Mouse (Mus musculus): ENCODE measurements around the gene Arntl. TPM values are rescaled to one million over a fixed set of nuclear protein-coding genes. Genes with fewer than 3 reads are reported as not detected.

Arntl gene
- polyA plus RNA-seq, 1 experiment, result 15.1 TPM

DNA sequence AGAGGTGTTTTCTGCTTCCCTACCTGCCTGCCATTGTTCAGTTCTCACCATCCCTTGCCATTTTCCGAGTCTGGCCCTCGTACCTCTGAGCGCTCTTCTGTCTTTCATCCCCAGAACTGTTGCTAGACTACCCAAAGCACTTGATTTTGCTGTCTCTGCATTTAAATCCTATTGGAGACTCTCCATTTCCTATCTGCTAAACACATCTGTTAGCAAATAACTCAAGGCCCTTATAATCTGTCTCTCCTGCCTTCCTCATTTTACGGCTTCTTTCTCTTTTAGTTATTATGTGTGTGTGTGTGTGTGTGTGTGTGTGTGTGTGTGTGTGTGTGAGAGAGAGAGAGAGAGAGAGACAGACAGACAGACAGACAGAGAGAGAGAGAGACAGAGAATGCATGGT lies 90.5 kb downstream of the Arntl start:
- TF ChIP-seq CTCF (IDR thresholded peaks at IDR 0.05; ENCODE audit: borderline replicate concordance, extremely low read depth, insufficient read depth, insufficient read length) (no peak), POLR2A (IDR thresholded peaks at IDR 0.05; ENCODE audit: borderline replicate concordance, extremely low read depth, insufficient read depth, insufficient read length, poor library complexity, severe bottlenecking) (no peak)

GRCm38 (mm10) chr7:113310136-113310535 lies 102.9 kb downstream of the Arntl start:
- no peak for TF ChIP-seq POLR2A (IDR thresholded peaks at IDR 0.05; ENCODE audit: borderline replicate concordance, extremely low read depth, insufficient read depth, insufficient read length, poor library complexity, severe bottlenecking)
- no peak for DNase-seq (ENCODE audit: low read depth)

More for the DNA sequence above, 90.5 kb downstream of the Arntl start:
- no peak for DNase-seq (ENCODE audit: low read depth)

DNA sequence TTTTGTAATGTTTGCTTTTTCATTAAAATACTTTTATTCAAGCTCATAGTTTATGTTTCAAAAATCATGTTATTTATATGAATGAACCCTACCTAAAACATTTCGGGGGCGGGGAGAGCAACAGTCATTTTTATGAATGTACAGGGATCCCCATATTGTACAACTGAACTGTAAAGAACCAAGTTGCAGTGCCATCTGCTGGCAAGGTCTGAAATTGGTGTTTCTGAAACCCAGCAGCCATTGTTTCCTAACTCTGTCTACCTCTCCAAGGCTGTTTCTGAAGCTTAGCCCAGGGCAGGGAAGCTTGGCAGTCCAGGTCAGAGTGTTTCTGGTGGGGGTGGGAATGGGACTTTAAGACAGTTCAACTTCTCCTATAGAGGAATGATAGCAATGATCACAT lies 104.5 kb downstream of the Arntl start:
- peak; percentile 68; the same call in 1 of the 2 replicates for TF ChIP-seq CTCF (IDR thresholded peaks at IDR 0.05; ENCODE audit: borderline replicate concordance, extremely low read depth, insufficient read depth, insufficient read length)
- TF ChIP-seq POLR2A (IDR thresholded peaks at IDR 0.05; ENCODE audit: borderline replicate concordance, extremely low read depth, insufficient read depth, insufficient read length, poor library complexity, severe bottlenecking), result no peak

GRCm38 (mm10) chr7:113320128-113320527 lies 112.9 kb downstream of the Arntl start:
- TF ChIP-seq CTCF (IDR thresholded peaks at IDR 0.05; ENCODE audit: borderline replicate concordance, extremely low read depth, insufficient read depth, insufficient read length) (no peak), POLR2A (IDR thresholded peaks at IDR 0.05; ENCODE audit: borderline replicate concordance, extremely low read depth, insufficient read depth, insufficient read length, poor library complexity, severe bottlenecking) (no peak)
- no peak for DNase-seq (ENCODE audit: low read depth)

More for the DNA sequence above, 104.5 kb downstream of the Arntl start:
- peak; percentile 80 for DNase-seq (ENCODE audit: low read depth)

GRCm38 (mm10) chr7:113334036-113334435 lies 126.8 kb downstream of the Arntl start:
- TF ChIP-seq POLR2A (IDR thresholded peaks at IDR 0.05; ENCODE audit: borderline replicate concordance, extremely low read depth, insufficient read depth, insufficient read length, poor library complexity, severe bottlenecking) (no peak), CTCF (IDR thresholded peaks at IDR 0.05; ENCODE audit: borderline replicate concordance, extremely low read depth, insufficient read depth, insufficient read length) (no peak)
- no peak for DNase-seq (ENCODE audit: low read depth)

GRCm38 (mm10) chr7:113335250-113335649 lies 128.0 kb downstream of the Arntl start:
- DNase-seq (ENCODE audit: low read depth), result no peak
- TF ChIP-seq CTCF (IDR thresholded peaks at IDR 0.05; ENCODE audit: borderline replicate concordance, extremely low read depth, insufficient read depth, insufficient read length) (no peak), POLR2A (IDR thresholded peaks at IDR 0.05; ENCODE audit: borderline replicate concordance, extremely low read depth, insufficient read depth, insufficient read length, poor library complexity, severe bottlenecking) (no peak)

DNA sequence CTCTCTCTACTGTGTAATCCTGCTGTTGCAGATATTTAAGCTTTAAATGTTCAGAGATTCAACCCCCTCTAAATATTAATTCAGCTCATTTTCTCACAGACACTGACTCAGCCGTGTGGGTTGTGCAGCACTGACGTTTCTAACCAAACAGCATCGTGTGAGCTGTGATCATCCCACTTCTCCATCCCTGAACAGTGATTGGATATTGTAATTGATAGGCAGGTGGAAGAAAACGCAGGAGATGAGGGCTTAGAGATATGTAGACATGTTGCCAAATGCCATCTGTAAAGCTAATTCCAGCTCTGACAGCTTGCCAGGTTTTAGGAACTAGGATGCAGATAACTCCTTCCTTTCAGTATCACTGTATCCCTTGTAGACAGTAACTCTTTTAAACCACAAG lies 140.0 kb downstream of the Arntl start:
- DNase-seq (ENCODE audit: low read depth), result peak; percentile 91
- no peak for TF ChIP-seq CTCF (IDR thresholded peaks at IDR 0.05; ENCODE audit: borderline replicate concordance, extremely low read depth, insufficient read depth, insufficient read length)
- TF ChIP-seq POLR2A (IDR thresholded peaks at IDR 0.05; ENCODE audit: borderline replicate concordance, extremely low read depth, insufficient read depth, insufficient read length, poor library complexity, severe bottlenecking), result no peak

- DNase-seq (ENCODE audit: low read depth), result no peak
- TF ChIP-seq POLR2A (IDR thresholded peaks at IDR 0.05; ENCODE audit: borderline replicate concordance, extremely low read depth, insufficient read depth, insufficient read length, poor library complexity, severe bottlenecking) (no peak), CTCF (IDR thresholded peaks at IDR 0.05; ENCODE audit: borderline replicate concordance, extremely low read depth, insufficient read depth, insufficient read length) (no peak)
Measured at GRCm38 (mm10) chr7:113347694-113348093, 140.4 kb downstream of the Arntl start.

DNA sequence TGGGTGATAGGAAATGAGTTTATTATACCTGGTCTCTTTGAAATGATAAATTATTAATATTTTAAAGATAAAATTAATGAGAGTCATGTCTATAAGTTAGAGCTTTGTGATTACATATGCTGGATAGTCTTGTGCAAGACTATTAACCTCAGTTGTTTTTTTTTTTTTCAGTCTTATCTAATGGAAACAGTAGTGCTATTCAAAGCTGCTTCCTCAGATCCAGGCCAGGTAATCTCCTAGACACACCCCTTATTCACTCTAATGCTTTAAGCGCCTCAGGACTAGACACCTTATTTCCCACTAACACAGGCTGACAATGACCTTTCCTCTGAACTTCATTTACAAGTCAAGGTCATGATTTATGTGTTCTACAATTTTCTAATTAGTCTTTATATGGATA lies 141.8 kb downstream of the Arntl start:
- no peak for DNase-seq (ENCODE audit: low read depth)
- TF ChIP-seq CTCF (IDR thresholded peaks at IDR 0.05; ENCODE audit: borderline replicate concordance, extremely low read depth, insufficient read depth, insufficient read length) (no peak), POLR2A (IDR thresholded peaks at IDR 0.05; ENCODE audit: borderline replicate concordance, extremely low read depth, insufficient read depth, insufficient read length, poor library complexity, severe bottlenecking) (no peak)

Other genes with a start within 250 kb of the Arntl start
- 47.8 and 51.3 TPM in 2 replicates for gene Btbd10, start 161.9 kb downstream of the Arntl start, polyA plus RNA-seq (2012; rRNA removed)
- gene Pth, start 181.1 kb downstream of the Arntl start, polyA plus RNA-seq (2012; rRNA removed), result not detected in 2 replicates